Mouse (Mus musculus): ENCODE data around the gene Shisal1.

DNA sequence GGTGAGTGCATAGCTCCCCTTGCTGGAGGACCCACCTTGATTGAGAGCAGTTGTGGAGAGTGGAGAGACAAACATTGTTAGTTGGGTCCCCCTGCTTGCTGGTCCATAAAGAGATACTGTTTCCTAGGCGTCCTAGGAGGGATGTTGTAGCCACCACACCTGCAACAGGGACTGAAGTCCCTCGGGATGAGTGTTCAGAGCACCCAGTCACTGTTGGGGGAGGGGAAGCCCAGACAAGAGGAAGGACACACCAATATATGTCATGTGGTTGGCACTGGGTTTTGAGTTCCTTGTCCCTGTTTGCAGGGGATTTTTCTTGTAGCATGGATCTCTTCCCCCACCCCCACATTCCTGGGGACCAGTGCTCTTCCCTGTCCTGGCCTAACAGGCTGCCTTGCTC is 106.0 kb downstream of the Shisal1 start:
- no peak for TF ChIP-seq CTCF (IDR thresholded peaks at IDR 0.05; ENCODE audit: low read depth)
- TF ChIP-seq EP300 (IDR thresholded peaks at IDR 0.05; ENCODE audit: low read depth) = no peak

Measured in heart, postnatal 0 days (tissue).